Mouse (Mus musculus) cerebellum, adult 2 months (tissue): Measurements from ENCODE around the gene Grik2. TPM values are rescaled to one million over a fixed set of nuclear protein-coding genes. Genes with fewer than 3 reads are reported as not detected.
"Not testable (repeated sequence)": the region's sequence is repeated elsewhere in the genome, so short reads cannot be mapped to it uniquely, and the experiment has no call there.

ENCODE experiments used
- DNase-seq, 2 experiments: peaks; one replicate each; pipeline ENCODE4 v3.0.0; 2021
- H3K27ac ChIP-seq: fragments of 200-500 bp; 2 replicates; pipeline ENCODE4 v1.5.1; 2012; ENCODE audit warnings: low read length, control low read depth, inconsistent platforms; ENCODE audit not compliant: insufficient read depth
- H3K27me3 ChIP-seq: fragments of 200-500 bp; 2 replicates; pipeline ENCODE4 v1.6.1; 2012; ENCODE audit warnings: inconsistent platforms, mild to moderate bottlenecking, low read length, moderate library complexity; ENCODE audit not compliant: control insufficient read depth, insufficient read depth
- H3K4me1 ChIP-seq: fragments of 200-500 bp; 2 replicates; pipeline ENCODE4 v1.6.1; 2011; ENCODE audit warnings: low read length; ENCODE audit not compliant: control insufficient read depth, insufficient read depth
- H3K4me3 ChIP-seq: fragments of 200-500 bp; replicated peaks from 2 replicates; pipeline ENCODE3; 2011; ENCODE audit warnings: mild to moderate bottlenecking, low read depth, low read length, control low read depth; ENCODE audit not compliant: insufficient read depth
- CTCF ChIP-seq: fragments of 200-500 bp; IDR thresholded peaks from 2 replicates; pipeline ENCODE4 v1.5.1; 2011; ENCODE audit warnings: low read depth, mild to moderate bottlenecking, control low read depth, low read length, moderate library complexity, borderline replicate concordance; ENCODE audit not compliant: insufficient read depth
- POLR2A ChIP-seq: fragments of 200-500 bp; IDR thresholded peaks from 2 replicates; pipeline ENCODE4 v1.6.1; 2011; ENCODE audit warnings: low read length, control low read depth, borderline replicate concordance; ENCODE audit not compliant: insufficient read depth
- WGBS: fragments of 180-500 bp; shearing (Covaris S2); methylation state at CpG from one replicate; pipeline ENCODE4 v1.1.7; 2018; 5-methylcytosine and 5-hydroxymethylcytosine counted together
- polyA plus RNA-seq: library from polyadenylated mRNA; depleted of rRNA; stranded (reverse); fragments of >200 nt; gene quantifications from 2 replicates; pipeline ENCODE4 v1.2.3, GENCODE M21; 2012

The Grik2 gene
- polyA plus RNA-seq, 1 experiment: 48.5 TPM

DNA sequence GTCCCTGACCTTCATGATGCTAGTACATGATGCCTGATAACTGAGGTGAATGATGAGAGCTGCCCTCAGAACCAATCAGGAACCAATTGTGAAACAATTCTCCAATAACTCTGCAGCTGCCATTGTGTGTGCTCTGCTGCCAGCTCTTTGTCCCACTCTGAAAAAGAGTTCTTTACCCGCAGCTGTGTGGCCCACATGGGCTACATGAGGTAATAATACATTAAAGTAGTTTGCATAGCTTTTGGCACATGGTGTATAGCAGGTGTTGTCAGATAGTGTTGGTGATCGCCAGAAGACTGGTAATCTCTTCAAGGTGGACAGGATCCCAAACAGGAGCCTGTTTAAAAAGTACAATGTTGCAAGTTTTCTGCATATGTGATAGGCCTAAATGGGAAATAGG is 351.5 kb downstream of the Grik2 start:
- H3K27ac ChIP-seq: peak overlapping the region; percentile 47; the same call in 1 of the 2 replicates
- no peak for TF ChIP-seq POLR2A
- TF ChIP-seq CTCF: no peak
- no peaks in the 10 kb centered on the region for H3K27me3 ChIP-seq
- no peak overlapping the region for H3K4me3 ChIP-seq
- peaks cover 3% of the 10 kb centered on the region for H3K4me1 ChIP-seq
- DNase-seq: peak in 1 of 2 experiments; percentile 29
- WGBS: 17% methylated on average over 2 of the region's 2 CpGs

DNA sequence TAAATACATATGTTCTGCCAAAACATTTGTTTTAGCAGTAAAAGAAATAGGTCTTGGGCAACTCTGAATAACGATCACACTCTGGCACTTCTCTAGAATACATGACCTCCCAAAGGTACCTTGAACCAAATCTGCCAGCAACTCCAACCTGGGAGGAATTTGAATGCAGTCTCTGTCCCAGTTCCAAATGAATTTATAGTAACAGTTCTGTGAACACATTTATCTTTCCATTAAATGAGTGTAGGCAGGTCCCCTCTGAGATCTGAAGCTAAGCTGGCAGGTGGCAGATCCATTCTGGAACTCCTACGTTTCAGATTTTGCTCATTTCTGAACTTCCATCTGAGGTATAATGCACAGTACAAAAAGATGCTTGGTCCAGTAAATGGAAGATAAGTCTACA is 352.3 kb downstream of the Grik2 start:
- DNase-seq: peak in 1 of 2 experiments; percentile 79
- Histone ChIP-seq H3K4me1 (peaks cover 3% of the 10 kb centered on the region), H3K4me3 (no peak overlapping the region), H3K27ac (no peak overlapping the region), H3K27me3 (no peaks in the 10 kb centered on the region)
- TF ChIP-seq POLR2A (no peak), CTCF (no peak)
- WGBS: 11% methylated on average over 2 of the region's 2 CpGs

DNA sequence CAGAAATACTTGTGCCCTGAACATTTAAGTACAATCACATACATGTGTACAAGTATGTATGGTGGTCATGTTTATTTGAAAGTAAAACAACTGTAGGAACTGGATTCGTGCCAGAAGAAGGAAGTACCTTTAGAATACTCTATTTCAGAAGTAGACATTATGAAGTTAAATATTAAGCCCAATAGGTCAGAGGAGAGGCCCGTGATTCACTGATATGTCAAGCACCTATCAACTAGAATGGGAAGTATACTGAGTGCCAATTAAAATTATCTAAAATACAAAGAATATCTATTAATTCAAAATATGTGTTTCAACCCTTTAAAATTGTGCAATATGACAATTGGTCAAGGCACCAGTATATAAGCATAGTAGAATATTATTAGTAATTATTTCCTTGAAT is 355.7 kb downstream of the Grik2 start:
- H3K4me1 ChIP-seq: peaks cover 3% of the 10 kb centered on the region
- H3K4me3 ChIP-seq: no peak overlapping the region
- no peak for TF ChIP-seq CTCF
- no peak for TF ChIP-seq POLR2A
- WGBS: 77% methylated on average over 2 of the region's 2 CpGs
- H3K27ac ChIP-seq: no peak overlapping the region
- H3K27me3 ChIP-seq: no peaks in the 10 kb centered on the region
- no peak for DNase-seq

DNA sequence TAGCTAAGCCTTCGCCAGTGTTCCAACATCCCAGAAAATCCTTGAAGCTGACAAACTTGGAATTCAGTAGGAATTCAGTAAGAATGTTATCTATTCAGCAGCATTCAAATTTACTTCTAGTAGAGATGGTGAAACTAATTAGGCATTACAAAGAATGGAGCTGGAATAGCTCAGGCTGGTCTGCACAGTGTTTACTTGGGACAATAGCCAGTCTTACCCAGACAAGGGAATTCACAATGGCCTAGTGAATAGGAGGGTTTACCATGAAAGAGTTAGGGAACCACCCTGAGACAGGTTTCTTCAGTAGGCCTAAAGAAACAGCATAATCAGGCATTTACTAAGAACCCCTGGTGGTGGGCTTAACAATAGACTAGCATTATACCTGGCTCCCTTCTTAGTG is 371.4 kb downstream of the Grik2 start:
- not testable (repeated sequence) for DNase-seq, H3K27me3 ChIP-seq, H3K4me1 ChIP-seq, H3K27ac ChIP-seq, H3K4me3 ChIP-seq
- WGBS: 100% methylated on average over 1 of the region's 1 CpGs

DNA sequence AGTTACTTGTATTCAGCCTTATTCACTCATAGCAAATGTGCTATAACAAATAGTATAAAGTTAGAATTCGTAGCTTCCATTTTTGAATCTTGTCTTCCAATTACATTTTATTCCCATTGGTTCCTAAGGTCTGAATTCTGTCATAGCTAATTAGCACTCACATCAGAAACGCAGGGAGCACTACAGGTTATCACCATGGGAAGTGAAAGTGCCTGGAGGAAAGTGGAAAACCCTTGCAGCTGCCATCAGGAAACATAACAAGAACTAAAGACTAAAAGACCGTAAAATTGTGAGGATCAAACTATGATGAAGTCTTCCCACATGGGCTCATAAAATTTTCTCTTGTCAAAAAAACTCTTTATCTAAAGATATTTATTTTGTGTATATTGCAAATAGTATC is 405.6 kb downstream of the Grik2 start:
- H3K27ac ChIP-seq: no peak overlapping the region
- H3K4me3 ChIP-seq: no peak overlapping the region
- H3K27me3 ChIP-seq: no peaks in the 10 kb centered on the region
- no peaks in the 10 kb centered on the region for H3K4me1 ChIP-seq
- WGBS: 17% methylated on average over 3 of the region's 3 CpGs
- TF ChIP-seq POLR2A: no peak
- no peak for TF ChIP-seq CTCF
- peak in 1 of 2 experiments; percentile 58 for DNase-seq

DNA sequence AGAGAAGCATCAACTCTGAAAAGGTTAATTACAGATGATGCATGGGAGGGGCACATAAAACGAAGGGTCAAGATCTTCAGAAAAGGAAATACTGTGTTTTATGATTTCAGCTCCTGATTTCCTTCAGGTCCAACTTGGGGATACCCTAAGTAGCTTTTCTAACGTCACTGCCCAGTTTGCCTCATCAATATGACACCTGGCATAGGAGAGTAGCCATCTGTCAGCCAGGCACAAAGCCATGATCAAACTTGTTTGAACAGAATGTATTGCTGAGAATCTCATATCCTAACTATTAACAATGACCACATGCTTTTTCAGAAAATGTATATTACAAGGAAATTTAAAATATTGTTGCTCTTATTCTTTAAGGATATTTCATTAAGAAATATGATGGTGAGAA is 406.7 kb downstream of the Grik2 start:
- WGBS: 9% methylated on average over 2 of the region's 2 CpGs
- Histone ChIP-seq H3K4me3 (no peak overlapping the region), H3K27ac (no peak overlapping the region), H3K4me1 (no peaks in the 10 kb centered on the region), H3K27me3 (no peaks in the 10 kb centered on the region)
- TF ChIP-seq CTCF (no peak), POLR2A (no peak)
- DNase-seq: peak; percentile 89

DNA sequence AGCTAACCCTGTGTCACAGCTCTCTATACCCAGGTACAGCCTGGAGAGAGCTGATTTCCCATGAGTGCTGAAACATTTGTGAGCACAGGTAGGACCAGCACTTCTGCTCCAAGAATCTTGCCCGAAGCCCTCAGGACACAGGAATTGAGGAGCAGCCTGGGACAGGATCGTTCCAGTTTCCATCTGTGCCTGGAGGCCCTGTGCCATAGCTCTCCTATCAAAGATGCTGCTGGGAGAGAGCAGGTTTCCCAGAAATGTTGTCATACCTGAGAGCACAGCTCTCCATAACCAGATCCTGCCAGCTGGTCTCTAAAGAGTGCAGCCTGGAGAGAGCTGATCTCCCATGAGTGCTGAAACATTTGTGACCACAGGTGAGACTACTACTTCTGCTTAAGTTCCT is 420.0 kb downstream of the Grik2 start:
- 19% methylated on average over 2 of the region's 2 CpGs for WGBS
- H3K4me3 ChIP-seq: no peak overlapping the region
- H3K4me1 ChIP-seq: peaks cover 8% of the 10 kb centered on the region; the same call in 1 of the 2 replicates
- H3K27ac ChIP-seq: peak overlapping the region; percentile 68
- DNase-seq: peak; percentile 70 to 85
- TF ChIP-seq POLR2A: no peak
- no peak for TF ChIP-seq CTCF
- H3K27me3 ChIP-seq: no peaks in the 10 kb centered on the region

DNA sequence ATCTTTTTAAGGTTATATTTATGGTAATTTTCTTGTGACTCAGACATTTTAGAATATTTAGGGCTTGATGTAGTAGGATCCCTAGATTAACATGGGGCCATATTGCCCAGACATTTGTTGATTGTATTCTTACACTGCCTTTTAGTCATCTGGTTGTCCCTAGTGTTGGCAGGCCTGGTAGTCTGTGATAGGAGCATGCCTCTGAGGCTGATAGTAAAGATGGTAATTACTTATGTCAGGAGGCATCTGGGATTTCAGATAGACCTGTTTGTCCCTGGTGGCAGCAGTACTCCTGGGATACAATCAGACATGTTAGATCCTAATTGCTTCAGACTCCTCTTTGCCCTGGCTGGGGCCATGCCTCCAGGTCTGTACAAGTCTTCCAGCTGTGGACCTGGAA is 423.3 kb downstream of the Grik2 start:
- H3K27me3 ChIP-seq: no peaks in the 10 kb centered on the region
- no peak for DNase-seq
- H3K4me1 ChIP-seq: peaks cover 8% of the 10 kb centered on the region; the same call in 1 of the 2 replicates
- H3K4me3 ChIP-seq: no peak overlapping the region
- TF ChIP-seq POLR2A: no peak
- no peak for TF ChIP-seq CTCF
- H3K27ac ChIP-seq: 0 out of 2 replicates have a peak overlapping the region, but pooled peaks have one; percentile 5

DNA sequence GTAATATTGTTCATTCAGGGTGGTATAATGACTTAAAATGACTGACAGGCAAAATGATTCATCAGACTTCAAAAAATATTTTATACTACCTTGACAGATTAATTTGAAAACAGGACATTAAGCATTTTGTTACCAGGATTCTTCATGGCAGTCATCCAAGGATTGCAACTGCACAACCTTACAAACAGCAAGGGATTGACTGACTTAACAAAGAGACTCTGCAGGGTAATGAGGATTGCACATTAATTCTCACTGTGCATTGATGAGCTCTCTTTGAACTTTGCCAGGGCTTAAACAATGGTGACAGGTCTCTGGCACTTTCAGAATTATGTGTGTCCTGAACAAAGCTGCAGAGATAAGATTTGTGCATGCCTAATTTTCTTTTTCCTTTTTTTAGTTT is 466.2 kb downstream of the Grik2 start:
- TF ChIP-seq CTCF (no peak), POLR2A (no peak)
- peak in 1 of 2 experiments; percentile 20 for DNase-seq
- no peak overlapping the region for H3K27ac ChIP-seq
- H3K4me3 ChIP-seq: no peak overlapping the region
- H3K4me1 ChIP-seq: no peaks in the 10 kb centered on the region
- no peaks in the 10 kb centered on the region for H3K27me3 ChIP-seq
